Mouse (Mus musculus): ENCODE results near the gene Cdk10. TPM values are rescaled to one million over a fixed set of nuclear protein-coding genes. Genes with fewer than 3 reads are reported as not detected.

The Cdk10 gene
- polyA plus RNA-seq, 1 experiment, result 60.3 TPM

GRCm38 (mm10) chr8:123231742-123232141 is 7.1 kb downstream of the Cdk10 start:
- no peak overlapping the region for H3K4me3 ChIP-seq (replicated peaks; ENCODE audit: extremely low read depth, low read depth, low read length)
- no peak for TF ChIP-seq POLR2A (IDR thresholded peaks at IDR 0.05; ENCODE audit: borderline replicate concordance, extremely low read depth, low read depth, low read length)
- WGBS, result 60% methylated on average over 5 of the region's 5 CpGs
- no peak for DNase-seq
- peaks cover 7% of the 10 kb centered on the region; the same call in 1 of the 2 replicates for H3K4me1 ChIP-seq (ENCODE audit: control insufficient read depth, insufficient read depth, low read length)

- 40% methylated on average over 7 of the region's 7 CpGs for WGBS
- H3K4me1 ChIP-seq (ENCODE audit: control insufficient read depth, insufficient read depth, low read length), result peaks cover 7% of the 10 kb centered on the region; the same call in 1 of the 2 replicates
- no peak for DNase-seq
- no peak overlapping the region for H3K4me3 ChIP-seq (replicated peaks; ENCODE audit: extremely low read depth, low read depth, low read length)
- TF ChIP-seq POLR2A (IDR thresholded peaks at IDR 0.05; ENCODE audit: borderline replicate concordance, extremely low read depth, low read depth, low read length) (no peak), CTCF (IDR thresholded peaks at IDR 0.05; ENCODE audit: insufficient read depth, low read length) (no peak)
Observed at GRCm38 (mm10) chr8:123232553-123232952, 7.9 kb downstream of the Cdk10 start.

GRCm38 (mm10) chr8:123233300-123233699 is 8.7 kb downstream of the Cdk10 start:
- no peak for TF ChIP-seq POLR2A (IDR thresholded peaks at IDR 0.05; ENCODE audit: borderline replicate concordance, extremely low read depth, low read depth, low read length)
- TF ChIP-seq CTCF (IDR thresholded peaks at IDR 0.05; ENCODE audit: insufficient read depth, low read length), result no peak
- H3K4me1 ChIP-seq (ENCODE audit: control insufficient read depth, insufficient read depth, low read length), result peaks cover 7% of the 10 kb centered on the region; the same call in 1 of the 2 replicates
- no peak overlapping the region for H3K4me3 ChIP-seq (replicated peaks; ENCODE audit: extremely low read depth, low read depth, low read length)
- WGBS, result 65% methylated on average over 13 of the region's 13 CpGs
- DNase-seq, result no peak

GRCm38 (mm10) chr8:123233760-123234159 is 9.1 kb downstream of the Cdk10 start:
- 68% methylated on average over 11 of the region's 11 CpGs for WGBS
- no peak overlapping the region for H3K4me3 ChIP-seq (replicated peaks; ENCODE audit: extremely low read depth, low read depth, low read length)
- TF ChIP-seq POLR2A (IDR thresholded peaks at IDR 0.05; ENCODE audit: borderline replicate concordance, extremely low read depth, low read depth, low read length), result no peak
- no peak for TF ChIP-seq CTCF (IDR thresholded peaks at IDR 0.05; ENCODE audit: insufficient read depth, low read length)
- peaks cover 7% of the 10 kb centered on the region; the same call in 1 of the 2 replicates for H3K4me1 ChIP-seq (ENCODE audit: control insufficient read depth, insufficient read depth, low read length)
- DNase-seq, result no peak

GRCm38 (mm10) chr8:123234918-123235519 is 10.4 kb downstream of the Cdk10 start:
- 31% methylated on average over 13 of the region's 13 CpGs for WGBS
- no peak for DNase-seq
- H3K4me1 ChIP-seq (ENCODE audit: control insufficient read depth, insufficient read depth, low read length), result peaks cover 7% of the 10 kb centered on the region; the same call in 1 of the 2 replicates
- H3K4me3 ChIP-seq (replicated peaks; ENCODE audit: extremely low read depth, low read depth, low read length), result peak overlapping the region; percentile 12
- TF ChIP-seq CTCF (IDR thresholded peaks at IDR 0.05; ENCODE audit: insufficient read depth, low read length) (no peak), POLR2A (IDR thresholded peaks at IDR 0.05; ENCODE audit: borderline replicate concordance, extremely low read depth, low read depth, low read length) (no peak)

- peak; percentile 89 for DNase-seq
- peaks cover 7% of the 10 kb centered on the region; the same call in 1 of the 2 replicates for H3K4me1 ChIP-seq (ENCODE audit: control insufficient read depth, insufficient read depth, low read length)
- under 1% methylated on average over 57 of the region's 57 CpGs for WGBS
- TF ChIP-seq POLR2A (IDR thresholded peaks at IDR 0.05; ENCODE audit: borderline replicate concordance, extremely low read depth, low read depth, low read length), result peak; percentile 57; the same call in 1 of the 2 replicates
- TF ChIP-seq CTCF (IDR thresholded peaks at IDR 0.05; ENCODE audit: insufficient read depth, low read length), result no peak
- peak within 1 kb of the TSS; percentile 88 for H3K4me3 ChIP-seq (replicated peaks; ENCODE audit: extremely low read depth, low read depth, low read length)
Observed at GRCm38 (mm10) chr8:123235520-123236497, 11.2 kb downstream of the Cdk10 start, which contains the start of gene Spata2l. TSS of gene Spata2l (minus strand) at chr8:123236233.

- H3K4me1 ChIP-seq (ENCODE audit: control insufficient read depth, insufficient read depth, low read length), result peaks cover 7% of the 10 kb centered on the region; the same call in 1 of the 2 replicates
- DNase-seq, result no peak
- TF ChIP-seq CTCF (IDR thresholded peaks at IDR 0.05; ENCODE audit: insufficient read depth, low read length) (no peak), POLR2A (IDR thresholded peaks at IDR 0.05; ENCODE audit: borderline replicate concordance, extremely low read depth, low read depth, low read length) (no peak)
- no peak overlapping the region for H3K4me3 ChIP-seq (replicated peaks; ENCODE audit: extremely low read depth, low read depth, low read length)
- WGBS, result 88% methylated on average over 10 of the region's 10 CpGs
Observed at GRCm38 (mm10) chr8:123239398-123239797, 14.8 kb downstream of the Cdk10 start.

- no peaks in the 10 kb centered on the region for H3K4me1 ChIP-seq (ENCODE audit: control insufficient read depth, insufficient read depth, low read length)
- H3K4me3 ChIP-seq (replicated peaks; ENCODE audit: extremely low read depth, low read depth, low read length), result no peak overlapping the region
- 73% methylated on average over 7 of the region's 7 CpGs for WGBS
- DNase-seq, result no peak
- TF ChIP-seq POLR2A (IDR thresholded peaks at IDR 0.05; ENCODE audit: borderline replicate concordance, extremely low read depth, low read depth, low read length), result no peak
- TF ChIP-seq CTCF (IDR thresholded peaks at IDR 0.05; ENCODE audit: insufficient read depth, low read length), result no peak
Observed at GRCm38 (mm10) chr8:123242107-123242923, 17.7 kb downstream of the Cdk10 start.

- 73% methylated on average over 11 of the region's 11 CpGs for WGBS
- DNase-seq, result no peak
- Histone ChIP-seq H3K4me1 (ENCODE audit: control insufficient read depth, insufficient read depth, low read length) (no peaks in the 10 kb centered on the region), H3K4me3 (replicated peaks; ENCODE audit: extremely low read depth, low read depth, low read length) (no peak overlapping the region)
- TF ChIP-seq POLR2A (IDR thresholded peaks at IDR 0.05; ENCODE audit: borderline replicate concordance, extremely low read depth, low read depth, low read length), result no peak
- no peak for TF ChIP-seq CTCF (IDR thresholded peaks at IDR 0.05; ENCODE audit: insufficient read depth, low read length)
Observed at GRCm38 (mm10) chr8:123243053-123243452, 18.4 kb downstream of the Cdk10 start.
